Mouse (Mus musculus): ENCODE results near the gene Pam.

DNA sequence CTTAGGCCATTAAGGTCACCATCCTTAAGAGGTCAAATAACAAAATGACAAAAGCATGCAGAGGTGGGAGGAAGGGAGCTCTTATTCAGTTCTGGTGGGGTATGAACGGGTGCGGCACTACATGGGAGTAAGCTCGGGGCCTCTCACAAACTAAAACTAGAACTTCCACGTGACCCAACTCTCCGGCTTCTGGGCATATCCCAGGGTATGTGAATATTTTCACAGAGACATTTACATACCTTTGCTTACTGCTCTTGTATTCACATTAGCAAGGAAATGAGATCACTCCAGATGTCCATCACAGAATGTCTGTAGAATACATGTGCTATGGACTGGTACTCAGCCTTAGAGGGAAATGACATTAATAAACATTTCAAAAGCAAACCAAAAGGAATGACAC lies 323.7 kb downstream of the Pam start:
- no peak for TF ChIP-seq POLR2A (IDR thresholded peaks at IDR 0.05; ENCODE audit: borderline replicate concordance, control insufficient read depth, low read depth, low read length)
- TF ChIP-seq CTCF (IDR thresholded peaks at IDR 0.05; ENCODE audit: control insufficient read depth, insufficient read depth, low read length): no peak
